Mouse (Mus musculus) frontal cortex, adult 2 months (tissue): ENCODE data around the gene Mpst. TPM values are rescaled to one million over a fixed set of nuclear protein-coding genes. Genes with fewer than 3 reads are reported as not detected.

ENCODE experiments used
- DNase-seq, 2 experiments: peaks; one replicate each; pipeline ENCODE4 v3.0.0; 2022; ENCODE audit warnings: low spot score in 1 of 2; ENCODE audit errors: extremely low spot score in 1 of 2
- polyA plus RNA-seq: library from polyadenylated mRNA; depleted of rRNA; stranded (reverse); fragments of >200 nt; gene quantifications from 2 replicates; pipeline ENCODE4 v1.2.3, GENCODE M21; 2012

The Mpst gene
- polyA plus RNA-seq, 1 experiment: 58.0 TPM

GRCm38 (mm10) chr15:78403301-78403741 is 2.9 kb upstream of the Mpst start:
- no peak for DNase-seq

- DNase-seq: peak in 1 of 2 experiments; percentile 21
Measured at GRCm38 (mm10) chr15:78403896-78404295, 2.3 kb upstream of the Mpst start.

- no peak for DNase-seq
Measured at GRCm38 (mm10) chr15:78405098-78405497, 1.1 kb upstream of the Mpst start.

- DNase-seq: peak; percentile 87 to 92
Measured at GRCm38 (mm10) chr15:78405517-78406211, 552 bp upstream of the Mpst start, which contains the start of gene Tst. TSS of gene Tst (minus strand) at chr15:78405907.

GRCm38 (mm10) chr15:78409570-78410052 is 3.4 kb downstream of the Mpst start:
- DNase-seq: no peak

- no peak for DNase-seq
Measured at GRCm38 (mm10) chr15:78413083-78413718, 7.0 kb downstream of the Mpst start.

- no peak for DNase-seq
Measured at GRCm38 (mm10) chr15:78413719-78414117, 7.5 kb downstream of the Mpst start.

- no peak for DNase-seq
Measured at GRCm38 (mm10) chr15:78414157-78414556, 7.9 kb downstream of the Mpst start.

GRCm38 (mm10) chr15:78416937-78417336 is 10.7 kb downstream of the Mpst start:
- no peak for DNase-seq

GRCm38 (mm10) chr15:78420395-78420794 is 14.2 kb downstream of the Mpst start:
- no peak for DNase-seq

GRCm38 (mm10) chr15:78422046-78422956 is 16.1 kb downstream of the Mpst start:
- peak in 1 of 2 experiments; percentile 92 for DNase-seq

GRCm38 (mm10) chr15:78424507-78424906 is 18.3 kb downstream of the Mpst start:
- DNase-seq: no peak

- no peak for DNase-seq
Measured at GRCm38 (mm10) chr15:78425230-78425629, 19.0 kb downstream of the Mpst start.

- peak in 1 of 2 experiments; percentile 87 for DNase-seq
Measured at GRCm38 (mm10) chr15:78428391-78429138, 22.3 kb downstream of the Mpst start, which contains the start of gene Kctd17. TSS of gene Kctd17 (plus strand) at chr15:78428564.

GRCm38 (mm10) chr15:78429139-78429459 is 22.9 kb downstream of the Mpst start:
- DNase-seq: no peak

- no peak for DNase-seq
Measured at GRCm38 (mm10) chr15:78429871-78430622, 23.8 kb downstream of the Mpst start.

- no peak for DNase-seq
Measured at GRCm38 (mm10) chr15:78430874-78431273, 24.7 kb downstream of the Mpst start.

- no peak for DNase-seq
Measured at GRCm38 (mm10) chr15:78431541-78432121, 25.4 kb downstream of the Mpst start.

- DNase-seq: peak in 1 of 2 experiments; percentile 75
Measured at GRCm38 (mm10) chr15:78434896-78435520, 28.8 kb downstream of the Mpst start.
